Comparison of ENCODE assay signal across 8 mouse cellular contexts in genomic region chr11:119942727-119943427, GRCm38 (mm10). TPM values are rescaled to one million over a fixed set of nuclear protein-coding genes. Genes with fewer than 3 reads are reported as not detected.
DNase-seq lines count a peak whose midpoint lies in the region; ATAC-seq lines count a peak whose summit lies in the region.

Gene Baiap2, plus strand, starts transcription at chr11:119942763.

- peak within 1 kb of the TSS; percentile 69 for H3K4me3 ChIP-seq in hindbrain, embryonic 12.5 days

- H3K9me3 ChIP-seq in hindbrain, embryonic 12.5 days (replicated peaks), result no peaks in the 10 kb centered on the region

- H3K27me3 ChIP-seq in hindbrain, embryonic 12.5 days, result peaks cover 21% of the 10 kb centered on the region

- H3K27ac ChIP-seq in hindbrain, embryonic 12.5 days, result peak within 1 kb of the TSS; percentile 74; the same call in 1 of the 2 replicates

- WGBS in hindbrain, embryonic 12.5 days, result under 1% methylated on average over 74 of the region's 79 CpGs

- peak; percentile 99 for DNase-seq in Muller cell, postnatal 12 days (ENCODE audit: inconsistent ontology term)
- peak; percentile 99 for DNase-seq in cerebellum, adult 9-11 months
- peak; percentile 98 to 99 for DNase-seq in frontal cortex, postnatal 10 days (ENCODE audit: low spot score in 2 of 2)
- peak; percentile 96 to 98 for DNase-seq in layer of hippocampus, postnatal 14 days (ENCODE audit: low spot score in 2 of 2)
- DNase-seq in lung, postnatal 14 days, result peak; percentile 99
- DNase-seq in retina, adult 2 months (ENCODE audit: low read depth, low spot score), result peak; percentile 93
- DNase-seq in thymus, postnatal 36 days, result peak; percentile 99 to 100

- H3K9ac ChIP-seq in hindbrain, embryonic 12.5 days, result peak within 1 kb of the TSS; percentile 62

- ATAC-seq in hindbrain, embryonic 12.5 days (ENCODE audit: low FRiP score), result peak; percentile 96

- peak within 1 kb of the TSS; percentile 84 for H3K4me2 ChIP-seq in hindbrain, embryonic 12.5 days (replicated peaks)

- H3K36me3 ChIP-seq in hindbrain, embryonic 12.5 days, result no peaks in the 10 kb centered on the region

- peaks cover 48% of the 10 kb centered on the region for H3K4me1 ChIP-seq in hindbrain, embryonic 12.5 days

RNA-seq across cellular contexts. Expression of gene Baiap2, which starts in this region (rescaled TPM):
- polyA plus RNA-seq in hindbrain, embryonic 12.5 days (2016; fragmentation: Nextera tagmentation; extraction: Ambion mirVana), result 10.6 TPM in 2 replicates
- total RNA-seq in layer of hippocampus, postnatal 14 days (2021), result 100 to 1,000 TPM; 148 TPM

Comparison
In these comparisons a context has a peak if more than half of its experiments do, and no peak if none do; other contexts are left out.
1. Peak in every context shown above with its lines: DNase-seq, ATAC-seq, H3K4me3 ChIP-seq and H3K27ac ChIP-seq.